Mouse (Mus musculus) embryonic fibroblast, embryonic 13.5 days (primary cell): ENCODE measurements at regions not wholly inside any gene's neighbourhood (a gene's known extent, or its start where the extent isn't known, plus 50 kb on each side); places are given as distances from the start of the nearest gene placed in this dataset.

ENCODE experiments used
- H3K27ac ChIP-seq: 2 replicates; pipeline ENCODE4 v1.5.1; 2012; ENCODE audit warnings: low read length, control low read depth, inconsistent platforms; ENCODE audit not compliant: insufficient read depth
- H3K4me1 ChIP-seq: 2 replicates; pipeline ENCODE4 v1.6.1; 2011; ENCODE audit warnings: low read length; ENCODE audit not compliant: control insufficient read depth, insufficient read depth
- H3K4me3 ChIP-seq: 2 replicates; pipeline ENCODE4 v1.5.1; 2011; ENCODE audit warnings: mild to moderate bottlenecking, control low read depth, low read length; ENCODE audit not compliant: insufficient read depth
- CTCF ChIP-seq: IDR thresholded peaks from 2 replicates; pipeline ENCODE4 v1.5.1; 2011; ENCODE audit warnings: mild to moderate bottlenecking, control low read depth, low read length, moderate library complexity, borderline replicate concordance; ENCODE audit not compliant: insufficient read depth
- POLR2A ChIP-seq: IDR thresholded peaks from 2 replicates; pipeline ENCODE4 v1.6.1; 2011; ENCODE audit warnings: low read depth, mild to moderate bottlenecking, control low read depth, low read length, moderate library complexity

DNA sequence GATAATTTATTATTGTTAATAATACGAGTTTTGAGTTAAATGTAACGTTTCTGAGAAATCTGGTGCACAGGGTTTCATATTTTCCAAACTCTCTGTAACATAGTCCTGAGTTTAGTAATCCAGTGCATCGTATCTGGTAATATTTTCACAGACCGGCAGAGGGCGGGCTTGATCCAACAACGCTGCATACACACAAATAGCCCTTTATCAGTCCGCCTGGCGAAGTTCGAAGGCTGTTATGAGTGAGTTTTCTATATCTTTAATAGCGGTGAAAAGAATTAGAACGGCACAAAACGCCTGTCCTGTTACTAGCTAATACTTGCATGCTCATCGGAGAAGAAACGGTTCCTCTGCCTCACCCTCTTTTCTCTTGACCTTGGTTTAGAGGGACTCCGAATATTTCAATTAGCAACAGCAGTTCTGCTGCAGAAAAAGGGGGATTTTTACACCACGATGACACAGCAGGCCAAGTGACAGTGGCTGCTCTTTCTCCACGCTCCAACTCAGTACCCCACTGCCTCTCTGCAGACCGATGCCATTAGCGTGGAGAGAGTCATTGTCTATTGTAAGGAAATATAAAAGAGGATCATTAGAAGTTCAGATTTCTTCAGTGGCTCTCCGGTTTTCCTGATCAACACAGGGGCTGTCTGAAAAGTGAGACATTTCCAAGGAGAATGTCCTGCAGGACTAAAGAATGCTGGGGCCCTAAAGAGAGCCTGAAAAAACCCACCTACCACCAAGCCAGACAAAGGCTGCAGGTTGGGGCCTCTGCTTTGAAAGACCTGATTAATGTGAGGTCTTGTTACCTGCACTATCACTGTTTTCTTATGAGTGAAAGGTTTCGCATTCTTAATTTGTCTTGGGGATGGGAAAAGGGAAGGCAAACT, 523.7 kb upstream of the Adam24 start:
- peak overlapping the region; percentile 7; the same call in 1 of the 2 replicates for H3K4me3 ChIP-seq
- H3K27ac ChIP-seq, result no peak overlapping the region
- TF ChIP-seq CTCF (peak; percentile 49; the same call in 1 of the 2 replicates), POLR2A (no peak)
- no peaks in the 10 kb centered on the region; the same call in 1 of the 2 replicates for H3K4me1 ChIP-seq

DNA sequence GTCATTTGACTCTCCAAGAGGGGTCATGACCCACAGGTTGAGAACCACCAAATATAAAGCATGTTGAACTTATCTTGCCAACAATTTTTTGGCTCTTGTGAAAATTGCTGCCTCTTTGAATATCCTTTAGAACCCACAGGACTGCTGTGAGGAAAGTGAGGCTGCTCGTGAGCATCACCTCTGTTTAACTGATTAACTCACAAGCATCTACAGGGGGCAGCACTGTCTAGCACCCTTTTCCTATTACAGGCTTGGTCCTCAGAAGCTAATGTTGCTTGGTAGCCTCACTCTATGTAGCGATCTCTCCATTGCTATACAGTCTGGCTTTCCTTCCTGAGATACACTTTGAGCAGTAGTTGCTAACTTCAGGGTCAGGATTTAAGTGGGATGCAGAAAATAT, 522.4 kb upstream of the Adam24 start:
- Histone ChIP-seq H3K4me1 (no peaks in the 10 kb centered on the region; the same call in 1 of the 2 replicates), H3K27ac (no peak overlapping the region), H3K4me3 (no peak overlapping the region)
- no peak for TF ChIP-seq POLR2A
- no peak for TF ChIP-seq CTCF

DNA sequence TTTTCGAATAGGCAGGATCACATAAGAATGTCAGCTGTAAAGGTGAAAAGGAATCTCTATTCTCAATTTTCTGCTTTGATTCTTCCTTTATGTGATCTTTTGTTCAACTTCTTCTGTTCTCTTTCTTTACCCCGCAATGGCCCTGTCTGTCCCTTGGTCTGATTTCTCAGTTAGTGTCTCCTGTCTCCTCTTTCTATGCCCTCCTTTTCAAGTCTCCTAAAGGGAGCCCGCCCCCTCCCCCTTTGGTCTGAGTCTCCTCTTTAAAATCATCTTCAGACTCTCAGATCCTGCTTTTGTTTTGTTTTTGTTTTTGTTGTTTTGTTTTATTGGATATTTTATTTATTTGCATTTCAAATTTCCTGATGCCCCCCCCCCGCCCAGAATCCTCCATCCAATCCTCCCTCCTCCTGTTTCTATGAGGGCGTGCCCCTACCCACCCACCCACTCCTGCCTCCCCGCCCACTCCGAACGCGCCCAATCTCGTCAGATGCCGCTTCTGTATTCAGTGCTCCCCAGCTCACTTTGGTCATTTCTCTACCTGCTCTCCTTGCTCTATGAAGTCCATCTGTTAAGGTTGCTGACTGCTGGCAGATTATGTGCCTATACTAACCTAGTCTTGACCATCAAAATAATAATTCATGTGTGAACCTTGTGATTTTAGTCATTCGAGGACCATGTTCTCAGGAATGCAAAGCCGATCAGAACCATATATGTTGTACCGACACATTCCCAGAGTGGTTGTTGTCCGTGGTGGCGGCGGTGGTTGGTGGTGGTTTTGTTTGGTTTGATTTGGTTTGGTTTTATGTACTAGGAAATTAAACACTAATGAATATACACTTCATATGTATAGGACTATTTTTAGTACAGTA, 487.9 kb upstream of the Adam24 start:
- Histone ChIP-seq H3K4me1 (no peaks in the 10 kb centered on the region), H3K4me3 (no peak overlapping the region), H3K27ac (no peak overlapping the region)
- TF ChIP-seq POLR2A, result no peak
- no peak for TF ChIP-seq CTCF

DNA sequence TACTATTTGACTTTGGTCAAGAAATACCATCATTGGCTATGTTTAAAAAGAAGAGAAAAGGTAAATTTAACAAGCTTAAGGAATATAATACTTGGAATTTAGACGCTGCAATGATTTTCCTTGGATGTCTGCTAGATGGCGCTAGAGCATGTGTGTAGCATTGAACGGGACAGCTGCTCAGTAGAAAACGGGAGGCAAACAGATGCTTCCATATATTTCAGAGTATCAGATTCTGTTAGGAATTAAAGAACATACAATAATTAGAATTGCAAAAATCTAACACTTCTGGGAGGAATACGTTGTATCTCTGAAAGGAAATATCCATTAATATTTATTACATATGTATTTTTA, 487.3 kb upstream of the Adam24 start:
- Histone ChIP-seq H3K4me1 (no peaks in the 10 kb centered on the region), H3K4me3 (no peak overlapping the region), H3K27ac (no peak overlapping the region)
- TF ChIP-seq CTCF (peak; percentile 64; the same call in 1 of the 2 replicates), POLR2A (no peak)

DNA sequence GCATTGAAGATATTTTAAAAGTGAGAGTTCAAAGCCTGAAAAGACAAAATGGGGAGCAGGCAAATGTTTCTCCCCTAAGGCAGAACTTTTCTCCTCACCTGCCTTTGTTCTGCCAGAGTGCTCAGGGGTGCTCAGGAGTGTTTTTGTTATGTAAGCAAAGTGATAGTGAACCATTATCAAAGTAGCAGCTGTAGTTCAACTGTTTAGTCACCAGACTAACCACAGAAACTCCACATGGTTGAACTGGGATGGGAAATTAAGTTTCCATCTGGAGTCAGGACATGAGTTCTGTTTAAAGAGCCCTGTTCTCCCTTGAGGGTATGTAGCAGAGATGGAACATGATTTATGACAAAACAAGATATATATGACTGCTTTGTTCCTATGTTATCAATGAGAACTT, 482.6 kb upstream of the Adam24 start:
- no peak for TF ChIP-seq CTCF
- no peak for TF ChIP-seq POLR2A
- Histone ChIP-seq H3K4me3 (no peak overlapping the region), H3K27ac (no peak overlapping the region), H3K4me1 (no peaks in the 10 kb centered on the region)

DNA sequence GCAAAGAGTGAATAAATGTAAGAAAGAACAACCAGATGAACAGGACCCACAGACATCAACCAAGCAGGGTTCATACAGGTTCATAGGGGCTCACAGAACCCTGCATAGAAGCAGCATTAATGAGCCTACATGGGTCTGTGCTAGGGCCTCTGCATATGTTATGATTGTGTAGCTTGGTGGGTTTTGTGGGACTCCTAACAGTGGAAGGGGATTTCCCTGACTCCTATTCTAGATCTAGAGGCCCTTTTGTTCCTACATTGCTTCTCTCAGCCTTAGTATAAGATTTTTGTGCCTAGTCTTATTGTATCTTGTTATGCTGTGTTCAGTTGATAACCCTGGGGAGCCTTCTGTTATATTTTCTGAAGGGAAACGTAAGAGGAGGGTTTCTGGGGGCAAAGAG, 481.7 kb upstream of the Adam24 start:
- H3K4me3 ChIP-seq, result no peak overlapping the region
- TF ChIP-seq POLR2A (no peak), CTCF (no peak)
- H3K4me1 ChIP-seq, result no peaks in the 10 kb centered on the region
- H3K27ac ChIP-seq, result no peak overlapping the region

DNA sequence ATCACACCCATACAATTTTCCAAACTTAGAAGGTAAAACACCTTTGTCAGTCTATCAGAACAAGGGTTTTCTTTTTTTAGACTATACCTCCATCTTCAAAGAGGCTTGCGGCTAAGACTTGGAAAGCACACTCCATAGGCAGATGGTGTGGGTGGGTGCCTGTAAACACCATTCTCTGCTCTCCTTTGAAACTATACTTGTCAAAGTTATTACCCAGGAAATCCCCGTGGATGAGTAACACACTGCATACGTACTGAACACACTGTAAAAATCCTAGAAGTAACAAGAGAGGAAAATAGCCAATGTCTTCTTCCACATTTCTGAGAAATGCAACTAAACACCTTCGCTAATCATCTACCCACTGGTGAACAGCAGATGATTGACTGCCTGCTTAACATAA, 464.0 kb upstream of the Adam24 start:
- TF ChIP-seq CTCF, result no peak
- TF ChIP-seq POLR2A, result no peak
- no peaks in the 10 kb centered on the region for H3K4me1 ChIP-seq
- H3K4me3 ChIP-seq, result no peak overlapping the region
- H3K27ac ChIP-seq, result no peak overlapping the region

DNA sequence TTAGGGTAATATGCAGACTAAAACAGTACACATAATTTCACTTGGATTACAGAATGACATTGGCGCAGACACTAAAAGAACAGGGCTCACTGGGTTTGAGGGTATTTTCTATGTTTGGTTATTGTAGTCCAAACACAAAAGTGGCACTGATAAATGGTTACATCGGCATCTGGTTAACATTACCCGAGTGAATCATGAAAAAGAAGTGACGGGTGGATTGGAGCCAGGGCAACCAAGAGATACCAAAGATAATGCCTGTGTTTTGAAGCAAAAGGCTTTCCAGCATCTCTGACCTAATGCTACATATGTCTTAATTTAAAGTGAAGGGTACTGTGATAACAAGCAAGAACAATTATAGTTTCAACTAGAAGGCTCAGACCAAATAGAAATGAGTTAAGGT, 451.4 kb upstream of the Adam24 start:
- no peak for TF ChIP-seq POLR2A
- TF ChIP-seq CTCF, result no peak
- Histone ChIP-seq H3K4me3 (no peak overlapping the region), H3K27ac (no peak overlapping the region), H3K4me1 (no peaks in the 10 kb centered on the region)

DNA sequence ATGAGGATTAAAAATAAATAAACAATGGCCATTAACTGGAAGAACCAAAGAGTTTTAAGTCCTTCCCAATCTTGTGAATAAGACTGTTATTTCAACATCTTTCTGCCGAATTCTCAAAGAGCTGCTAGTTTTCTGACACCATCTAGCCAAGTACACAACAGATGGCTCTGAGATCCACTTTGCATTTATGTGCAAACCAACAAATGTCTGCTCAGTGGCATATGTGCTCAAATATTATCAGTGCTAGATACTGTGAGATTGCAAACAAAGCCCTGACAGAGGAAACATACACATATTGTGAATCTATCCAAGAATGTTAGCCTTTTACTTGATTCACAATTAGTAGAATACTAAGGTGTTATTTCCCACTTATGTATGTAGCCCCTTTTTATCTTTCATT, 447.6 kb upstream of the Adam24 start:
- no peaks in the 10 kb centered on the region for H3K4me1 ChIP-seq
- H3K27ac ChIP-seq, result no peak overlapping the region
- no peak overlapping the region for H3K4me3 ChIP-seq
- no peak for TF ChIP-seq POLR2A
- TF ChIP-seq CTCF, result no peak
